Mouse (Mus musculus) stomach, postnatal 0 days (tissue): ENCODE measurements around the gene Rftn1.

Source experiments
- CTCF ChIP-seq: IDR thresholded peaks from 2 replicates; pipeline ENCODE4 v1.5.1; 2016; ENCODE audit warnings: antibody characterized with exemption, low read depth, mild to moderate bottlenecking, moderate library complexity
- EP300 ChIP-seq: optimal IDR thresholded peaks from 2 replicates; pipeline ENCODE3; 2016; ENCODE audit warnings: antibody characterized with exemption

DNA sequence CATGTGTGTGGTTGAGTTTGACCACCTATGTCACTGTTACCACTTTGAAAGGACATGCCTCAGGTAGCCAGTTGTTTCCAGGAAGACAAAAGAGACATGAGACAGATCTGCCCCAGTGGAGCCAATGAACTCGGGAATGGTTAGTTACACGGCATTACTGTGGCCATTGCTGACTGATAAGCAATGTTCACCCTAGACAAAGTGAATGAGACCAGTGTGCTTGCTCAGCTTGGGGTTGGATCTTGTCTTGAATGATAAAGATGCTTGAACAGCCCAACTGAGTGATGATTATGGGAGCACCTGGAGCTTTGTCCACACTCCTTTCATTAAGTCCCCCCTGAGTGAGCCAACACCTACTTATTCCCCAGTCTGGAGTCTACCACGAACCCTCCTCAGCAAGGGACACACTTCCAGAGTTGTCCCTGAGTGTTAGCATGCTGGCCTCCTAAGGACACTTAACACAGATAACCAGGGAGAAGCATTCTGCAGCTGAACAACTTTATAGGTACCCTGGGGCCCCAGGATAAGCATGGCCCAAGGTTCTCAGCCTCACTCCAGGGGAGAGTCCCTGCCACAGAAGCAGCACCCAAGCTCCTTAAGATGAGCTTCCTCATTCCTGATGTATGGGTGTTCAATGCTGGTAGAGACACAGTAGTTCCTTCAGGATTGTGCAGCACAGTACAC is 149.6 kb downstream of the Rftn1 start:
- TF ChIP-seq EP300 (no peak), CTCF (no peak)
